ENCODE assay signal across 31 mouse cellular contexts in genomic region chr17:8620346-8620745, GRCm38 (mm10). TPM values are rescaled to one million over a fixed set of nuclear protein-coding genes. Genes with fewer than 3 reads are reported as not detected.
"Had no signal": no experiment of that assay in that cellular context is flagged by ENCODE, and none has a peak within 500 bp of the region (broad histone marks: within the 10 kb centered on the region; RNA-seq: fewer than 3 reads in every experiment).

No protein-coding gene starts in this region.

- H3K27ac ChIP-seq: left cerebral cortex, adult 2 months; limb, embryonic 12.5 days; limb, embryonic 15.5 days; liver, embryonic 14.5 days; lung, embryonic 15.5 days; midbrain, embryonic 12.5 days; midbrain, embryonic 15.5 days; neural tube, embryonic 13.5 days had no signal

- H3K36me3 ChIP-seq: limb, embryonic 12.5 days; limb, embryonic 15.5 days; lung, embryonic 15.5 days; midbrain, embryonic 12.5 days; midbrain, embryonic 15.5 days; neural tube, embryonic 13.5 days had no signal

- ATAC-seq: intestine, embryonic 16.5 days; liver, postnatal 0 days; midbrain, embryonic 15.5 days had no signal

- H3K27me3 ChIP-seq: limb, embryonic 12.5 days; limb, embryonic 15.5 days; lung, embryonic 15.5 days; midbrain, embryonic 12.5 days; midbrain, embryonic 15.5 days had no signal

- DNase-seq: kidney, adult 18-20 months; kidney, adult 9 months; layer of hippocampus, adult 9-11 months; layer of hippocampus, postnatal 36 days; liver, postnatal 0 days; lung, postnatal 14 days; right cerebral cortex, adult 18-20 months; right cerebral cortex, postnatal 14 days; right cerebral cortex, postnatal 4 days; thymus, postnatal 25 days had no signal

- H3K9me3 ChIP-seq: limb, embryonic 12.5 days; limb, embryonic 15.5 days; lung, embryonic 15.5 days; midbrain, embryonic 12.5 days; midbrain, embryonic 15.5 days; neural tube, embryonic 13.5 days had no signal

- H3K4me2 ChIP-seq: limb, embryonic 12.5 days; limb, embryonic 15.5 days; liver, embryonic 11.5 days; lung, embryonic 15.5 days; midbrain, embryonic 12.5 days; midbrain, embryonic 15.5 days; neural tube, embryonic 13.5 days had no signal

- H3K9ac ChIP-seq: limb, embryonic 12.5 days; limb, embryonic 15.5 days; liver, embryonic 14.5 days; liver, postnatal 0 days; lung, embryonic 15.5 days; midbrain, embryonic 12.5 days; midbrain, embryonic 15.5 days; neural tube, embryonic 13.5 days had no signal

- H3K4me1 ChIP-seq: limb, embryonic 15.5 days; lung, embryonic 15.5 days; midbrain, embryonic 12.5 days had no signal

- H3K4me3 ChIP-seq: left cerebral cortex, adult 2 months; limb, embryonic 12.5 days; limb, embryonic 15.5 days; lung, embryonic 15.5 days; midbrain, embryonic 12.5 days; midbrain, embryonic 15.5 days; myocyte; neural tube, embryonic 13.5 days had no signal

RNA-seq across cellular contexts. Expression of gene Gm17087, which starts 53.6 kb away (rescaled TPM):
- total RNA-seq: layer of hippocampus, adult 18-20 months; layer of hippocampus, postnatal 36 days; left cerebral cortex, adult 2 months; left cerebral cortex, postnatal 14 days; left cerebral cortex, postnatal 4 days; megakaryocyte progenitor cell, adult 5-6 weeks; megakaryocyte-erythroid progenitor cell, adult 5-6 weeks; monocyte, adult 5-6 weeks; neutrophil, adult 5-6 weeks had no signal
- polyA plus RNA-seq: intestine, embryonic 16.5 days; kidney, embryonic 16.5 days; limb, embryonic 12.5 days; limb, embryonic 15.5 days; liver, embryonic 11.5 days; liver, embryonic 14.5 days; liver, postnatal 0 days; lung, embryonic 15.5 days; midbrain, embryonic 12.5 days; midbrain, embryonic 15.5 days; myocyte; neural tube, embryonic 13.5 days; stomach, embryonic 14.5 days; thymus, postnatal 0 days had no signal
